Comparison of ENCODE assay signal across 7 mouse cellular contexts in genomic region chr6:77980137-77981052, GRCm38 (mm10). TPM values are rescaled to one million over a fixed set of nuclear protein-coding genes. Genes with fewer than 3 reads are reported as not detected.
DNase-seq lines count a peak whose midpoint lies in the region; ATAC-seq lines count a peak whose summit lies in the region.

No protein-coding gene starts in this region.

- H3K4me3 ChIP-seq in embryonic facial prominence, embryonic 15.5 days (replicated peaks): peak overlapping the region; percentile 52
- H3K4me3 ChIP-seq in limb, embryonic 10.5 days: peak overlapping the region; percentile 65
- peak overlapping the region; percentile 51; the same call in 1 of the 2 replicates for H3K4me3 ChIP-seq in stomach, embryonic 16.5 days (replicated peaks; ENCODE audit: low read length)

- H3K4me1 ChIP-seq in embryonic facial prominence, embryonic 15.5 days: peaks cover 12% of the 10 kb centered on the region
- H3K4me1 ChIP-seq in limb, embryonic 10.5 days: peaks cover 10% of the 10 kb centered on the region
- H3K4me1 ChIP-seq in stomach, embryonic 16.5 days (ENCODE audit: control insufficient read depth, insufficient read depth, low read length): peaks cover 5% of the 10 kb centered on the region; the same call in 1 of the 2 replicates

- no peak overlapping the region for H3K9ac ChIP-seq in embryonic facial prominence, embryonic 15.5 days
- no peak overlapping the region for H3K9ac ChIP-seq in stomach, embryonic 16.5 days (ENCODE audit: low read length)

- no peaks in the 10 kb centered on the region for H3K36me3 ChIP-seq in embryonic facial prominence, embryonic 15.5 days
- no peaks in the 10 kb centered on the region for H3K36me3 ChIP-seq in limb, embryonic 10.5 days
- no peaks in the 10 kb centered on the region for H3K36me3 ChIP-seq in stomach, embryonic 16.5 days (ENCODE audit: control insufficient read depth, insufficient read depth, low read length)

- no peaks in the 10 kb centered on the region for H3K27me3 ChIP-seq in embryonic facial prominence, embryonic 15.5 days
- H3K27me3 ChIP-seq in limb, embryonic 10.5 days (ENCODE audit: low read depth, poor library complexity, severe bottlenecking): 0 out of 2 replicates have a peak, but pooled peaks cover 4% of the 10 kb centered on the region
- H3K27me3 ChIP-seq in stomach, embryonic 16.5 days (ENCODE audit: control insufficient read depth, insufficient read depth, low read length): no peaks in the 10 kb centered on the region

- H3K4me2 ChIP-seq in embryonic facial prominence, embryonic 15.5 days (replicated peaks): peak overlapping the region; percentile 89
- no peak overlapping the region for H3K4me2 ChIP-seq in stomach, embryonic 16.5 days (ENCODE audit: low read depth, low read length)

- no peaks in the 10 kb centered on the region for H3K9me3 ChIP-seq in embryonic facial prominence, embryonic 15.5 days (replicated peaks)
- H3K9me3 ChIP-seq in limb, embryonic 10.5 days (replicated peaks): no peaks in the 10 kb centered on the region
- H3K9me3 ChIP-seq in stomach, embryonic 16.5 days (replicated peaks; ENCODE audit: control insufficient read depth, low read length): no peaks in the 10 kb centered on the region

- no peak overlapping the region for H3K27ac ChIP-seq in embryonic facial prominence, embryonic 15.5 days (replicated peaks)
- H3K27ac ChIP-seq in limb, embryonic 10.5 days: no peak overlapping the region
- no peak overlapping the region for H3K27ac ChIP-seq in stomach, embryonic 16.5 days (ENCODE audit: low read length)

- ATAC-seq in embryonic facial prominence, embryonic 15.5 days (ENCODE audit: insufficient number of reproducible peaks, low FRiP score, low TSS enrichment, low read depth): no peak
- no peak for ATAC-seq in stomach, embryonic 16.5 days (ENCODE audit: insufficient read depth, low FRiP score)

- DNase-seq in ovary, postnatal 14 days (ENCODE audit: low spot score): peak; percentile 23
- DNase-seq in ovary, postnatal 10 days (ENCODE audit: low spot score): no peak
- peak; percentile 45 for DNase-seq in limb, embryonic 10.5 days (ENCODE audit: low spot score)
- DNase-seq in c-Kit-positive CD71-positive TER-119-positive erythroid progenitor cells, embryonic 14.5 days (ENCODE audit: low spot score): no peak
- DNase-seq in layer of hippocampus, postnatal 25 days (ENCODE audit: extremely low spot score in 1 of 2, low spot score in 1 of 2): no peak

- WGBS in embryonic facial prominence, embryonic 15.5 days: 7% methylated on average over 15 of the region's 15 CpGs
- WGBS in limb, embryonic 10.5 days: 17% methylated on average over 15 of the region's 15 CpGs
- WGBS in stomach, embryonic 16.5 days: 14% methylated on average over 15 of the region's 15 CpGs

RNA-seq across cellular contexts. Expression of gene Ctnna2, which starts 0.9 kb away (rescaled TPM):
- polyA plus RNA-seq in embryonic facial prominence, embryonic 15.5 days (2015; fragmentation: Nextera tagmentation; extraction: Ambion mirVana): 4.6 and 4.9 TPM in 2 replicates
- polyA plus RNA-seq in limb, embryonic 10.5 days (2016; fragmentation: Nextera tagmentation; extraction: Ambion mirVana): 0.90 and 1.7 TPM in 2 replicates
- 6.7 and 7.2 TPM in 2 replicates for polyA plus RNA-seq in stomach, embryonic 16.5 days (2015; fragmentation: Nextera tagmentation; extraction: Ambion mirVana)
- 10 to 100 TPM; 95.8 to 97.9 TPM for total RNA-seq in layer of hippocampus, postnatal 25 days (2021)

Comparison
In these comparisons a context has a peak if more than half of its experiments do, and no peak if none do; other contexts are left out.
1. DNase-seq: peak in ovary, postnatal 14 days (single experiment) and limb, embryonic 10.5 days (single experiment); none in ovary, postnatal 10 days (single experiment), c-Kit-positive CD71-positive TER-119-positive erythroid progenitor cells, embryonic 14.5 days (single experiment) and layer of hippocampus, postnatal 25 days (0 of 2).
2. Peak in every context shown above with its lines, with median percentiles within 50 percentile points of each other: H3K4me3 ChIP-seq.